In genomic region chr6:119482958-119483600, GRCm38 (mm10) we compare ENCODE assay signal across 8 mouse cellular contexts. TPM values are rescaled to one million over a fixed set of nuclear protein-coding genes. Genes with fewer than 3 reads are reported as not detected.
A peak's percentile ranks its signal among the peaks of the same experiment; 100 is the strongest.
DNase-seq lines count a peak whose midpoint lies in the region; ATAC-seq and TF ChIP-seq lines count a peak whose summit lies in the region.

No protein-coding gene starts in this region.

- peak overlapping the region; percentile 100 for H3K4me2 ChIP-seq in embryonic facial prominence, embryonic 12.5 days (replicated peaks)

- H3K9ac ChIP-seq in embryonic facial prominence, embryonic 12.5 days = peak overlapping the region; percentile 0; the same call in 1 of the 2 replicates

- TF ChIP-seq CTCF in small intestine, adult 2 months (IDR thresholded peaks at IDR 0.05; ENCODE audit: extremely low read depth, insufficient read length, insufficient replicate concordance, low read depth, low read length) = peak; percentile 56; the same call in 1 of the 2 replicates

- H3K36me3 ChIP-seq in embryonic facial prominence, embryonic 12.5 days = peaks cover 18% of the 10 kb centered on the region
- H3K36me3 ChIP-seq in small intestine, adult 2 months (ENCODE audit: control insufficient read depth, insufficient read depth, low read length) = peaks cover 4% of the 10 kb centered on the region

- intact Hi-C loops in heart, postnatal 25 days (cut with DNase I) = loop anchor here (5.0 to 10.0 kb wide), 2 partner anchors 419 to 522 kb away; partner anchors contain the start of gene Rad52

- no peak for ATAC-seq in embryonic facial prominence, embryonic 12.5 days (ENCODE audit: insufficient number of reproducible peaks, insufficient read depth, low FRiP score, low TSS enrichment)

- peak; percentile 33 for DNase-seq in cerebellum, adult 11 months
- no peak for DNase-seq in cerebellum, adult 11-12 months
- DNase-seq in R1 (ENCODE audit: low read depth, low spot score) = peak; percentile 57
- peak; percentile 24 for DNase-seq in heart, postnatal 25 days (ENCODE audit: low spot score)
- DNase-seq in layer of hippocampus, postnatal 14 days (ENCODE audit: low spot score in 2 of 2) = peak; percentile 49 to 58
- peak; percentile 58 for DNase-seq in lung, postnatal 14 days

- H3K9me3 ChIP-seq in embryonic facial prominence, embryonic 12.5 days = no peaks in the 10 kb centered on the region

- no peak for TF ChIP-seq POLR2A in small intestine, adult 2 months (IDR thresholded peaks at IDR 0.05; ENCODE audit: low read depth, low read length)

- H3K4me3 ChIP-seq in embryonic facial prominence, embryonic 12.5 days = peak overlapping the region; percentile 21
- H3K4me3 ChIP-seq in small intestine, adult 2 months (ENCODE audit: low read depth, low read length) = peak overlapping the region; percentile 52

- no peaks in the 10 kb centered on the region for H3K27me3 ChIP-seq in embryonic facial prominence, embryonic 12.5 days
- no peaks in the 10 kb centered on the region for H3K27me3 ChIP-seq in small intestine, adult 2 months (ENCODE audit: control insufficient read depth, insufficient read depth, low read length)

- 43% methylated on average over 16 of the region's 16 CpGs for WGBS in embryonic facial prominence, embryonic 12.5 days
- 49% methylated on average over 16 of the region's 16 CpGs for WGBS in small intestine, adult 2 months

- peaks cover 49% of the 10 kb centered on the region for H3K4me1 ChIP-seq in embryonic facial prominence, embryonic 12.5 days
- peaks cover 24% of the 10 kb centered on the region for H3K4me1 ChIP-seq in small intestine, adult 2 months (ENCODE audit: control insufficient read depth, insufficient read depth, insufficient read length, low read length)

- H3K27ac ChIP-seq in embryonic facial prominence, embryonic 12.5 days = no peak overlapping the region
- no peak overlapping the region for H3K27ac ChIP-seq in small intestine, adult 2 months (ENCODE audit: insufficient read depth, low read depth, low read length)

RNA-seq across cellular contexts. Expression of gene Fbxl14, which starts 3.6 kb away (rescaled TPM):
- polyA plus RNA-seq in embryonic facial prominence, embryonic 12.5 days (2016; fragmentation: Nextera tagmentation; extraction: Ambion mirVana) = 4.1 and 4.4 TPM in 2 replicates
- total RNA-seq in heart, postnatal 25 days (2021) = 10 to 100 TPM; 15.4 to 15.6 TPM
- total RNA-seq in layer of hippocampus, postnatal 14 days (2021) = 10 to 100 TPM; 24.2 to 25.8 TPM
- polyA plus RNA-seq in small intestine, adult 2 months (2012; rRNA removed) = 42.7 and 79.6 TPM in 2 replicates
